Mouse (Mus musculus) brain, embryonic 14.5 days (tissue): ENCODE data around the gene T2. TPM values are rescaled to one million over a fixed set of nuclear protein-coding genes. Genes with fewer than 3 reads are reported as not detected.
A peak's percentile ranks its signal among the peaks of the same experiment; 100 is the strongest.

Experiments
- DNase-seq: peaks from one replicate; pipeline ENCODE4 v3.0.0-alpha.2; 2011; ENCODE audit warnings: low read depth
- CTCF ChIP-seq: fragments of 200-500 bp; IDR thresholded peaks from 2 replicates; pipeline ENCODE4 v1.5.1; 2012; ENCODE audit warnings: inconsistent platforms, mild to moderate bottlenecking, moderate library complexity, borderline replicate concordance; ENCODE audit not compliant: insufficient read depth, insufficient read length; ENCODE audit errors: extremely low read depth
- POLR2A ChIP-seq: fragments of 200-500 bp; IDR thresholded peaks from 2 replicates; pipeline ENCODE4 v1.6.1; 2012; ENCODE audit warnings: mild to moderate bottlenecking, inconsistent platforms, borderline replicate concordance; ENCODE audit not compliant: poor library complexity, insufficient read depth, insufficient read length, severe bottlenecking; ENCODE audit errors: extremely low read depth
- polyA plus RNA-seq: library from polyadenylated mRNA; depleted of rRNA; stranded (reverse); fragments of >200 nt; gene quantifications from 2 replicates; pipeline ENCODE4 v1.2.3, GENCODE M21; 2012; rRNA removed

Gene T2
- polyA plus RNA-seq, 1 experiment, result 0.81 TPM

GRCm38 (mm10) chr17:8455601-8456000, 99.8 kb downstream of the T2 start:
- DNase-seq, result no peak
- TF ChIP-seq CTCF (no peak), POLR2A (no peak)

DNA sequence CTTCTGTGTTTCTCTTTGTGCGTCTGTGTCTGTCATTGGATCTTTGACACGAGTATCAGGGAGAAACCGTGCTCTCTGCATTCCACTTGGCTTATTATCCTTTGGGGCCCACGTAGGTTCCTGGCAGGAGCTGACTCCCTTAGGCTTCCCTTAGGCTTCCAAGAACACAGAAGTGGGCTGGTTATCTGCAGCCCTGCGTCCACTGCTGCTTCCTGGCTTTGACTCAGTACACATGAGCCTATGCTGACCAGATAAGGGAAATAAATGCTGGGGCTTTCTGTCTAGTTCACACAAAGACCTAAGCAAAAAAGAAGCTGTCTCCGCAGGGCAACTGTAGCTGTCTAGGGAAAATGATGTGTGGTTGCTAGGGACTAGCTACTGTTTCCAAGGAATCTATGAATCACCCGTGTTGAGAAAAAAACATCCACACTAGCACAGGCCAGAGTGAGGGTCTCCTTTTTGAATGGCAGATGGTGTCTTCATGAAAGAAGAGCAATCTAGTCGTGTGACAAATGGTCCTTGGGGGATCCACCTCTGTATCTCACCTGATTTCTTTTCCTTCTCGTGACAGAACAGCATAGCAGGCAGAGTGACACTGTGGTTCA, 101.2 kb downstream of the T2 start:
- no peak for TF ChIP-seq POLR2A
- TF ChIP-seq CTCF, result no peak
- peak; percentile 68 for DNase-seq

DNA sequence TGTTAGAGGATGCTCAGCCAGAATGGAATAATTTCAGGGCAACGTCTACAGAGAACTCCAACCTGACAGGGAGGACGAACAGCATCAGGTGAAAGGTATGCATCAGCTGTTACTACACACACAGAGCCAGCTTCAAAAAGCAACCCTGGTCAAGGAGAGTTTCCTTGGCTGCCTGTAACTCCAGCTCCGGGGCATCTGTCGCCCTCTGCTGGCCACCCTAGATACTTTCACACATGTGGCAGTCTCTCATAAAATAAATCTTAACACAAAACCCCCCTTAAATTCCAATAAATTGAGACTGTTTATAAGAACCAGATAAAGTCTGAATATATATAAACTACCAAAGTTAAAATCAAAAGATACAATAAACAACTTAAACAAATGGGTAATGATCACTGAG, 105.8 kb downstream of the T2 start:
- peak; percentile 71 for DNase-seq
- TF ChIP-seq CTCF, result peak; percentile 86
- no peak for TF ChIP-seq POLR2A

DNA sequence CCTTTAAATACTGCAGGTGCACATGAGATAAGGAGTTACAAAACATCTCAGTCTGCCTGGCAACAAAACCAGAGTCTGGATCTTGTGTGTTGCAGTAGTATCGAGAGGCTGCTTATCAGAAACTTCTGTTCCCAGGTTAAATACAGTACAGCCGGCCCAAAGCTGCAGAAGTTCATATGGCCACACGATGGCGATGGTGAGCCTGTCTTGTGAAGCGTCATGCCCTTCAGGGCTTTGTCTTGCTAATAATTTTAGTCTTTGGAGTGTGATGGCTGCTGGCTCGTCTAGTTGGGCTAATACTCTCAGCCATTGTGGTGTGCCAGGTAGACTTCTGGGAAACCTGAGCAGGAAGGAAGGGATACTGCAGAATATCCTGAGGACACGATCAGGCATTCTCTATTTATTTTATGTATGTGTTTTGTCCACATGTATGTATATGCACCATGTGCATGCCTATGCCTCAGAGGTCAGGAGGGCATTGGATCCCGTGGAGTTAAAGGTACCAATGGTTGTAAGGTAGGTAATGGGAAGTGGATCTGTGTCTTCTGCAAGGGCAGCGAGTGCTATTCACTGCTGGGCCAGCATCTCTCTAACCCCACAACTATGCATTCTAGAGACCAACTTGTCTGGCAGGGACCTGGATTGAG, 107.8 kb downstream of the T2 start:
- TF ChIP-seq POLR2A (no peak), CTCF (peak; percentile 99)
- DNase-seq, result peak; percentile 92

DNA sequence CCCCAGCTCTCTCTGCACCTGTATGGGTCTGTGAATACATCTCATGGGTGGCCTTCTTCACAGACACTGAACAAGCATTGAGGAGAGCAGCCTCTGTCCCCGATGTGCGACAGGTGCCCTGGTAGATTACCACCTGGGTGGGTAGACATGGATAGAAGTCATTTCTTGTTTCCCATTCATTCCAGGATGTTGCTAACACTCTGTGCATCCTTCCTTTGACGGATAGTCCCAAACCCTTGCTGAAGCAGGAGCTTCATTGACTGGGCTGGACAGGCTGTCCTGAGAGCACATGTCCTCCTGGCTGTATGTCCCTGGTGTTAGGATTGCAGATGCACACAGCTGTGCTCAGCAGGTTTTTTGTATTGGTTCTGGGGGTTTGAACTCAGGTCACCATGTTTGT, 112.0 kb downstream of the T2 start:
- DNase-seq, result no peak
- TF ChIP-seq CTCF (no peak), POLR2A (no peak)

GRCm38 (mm10) chr17:8468716-8469344, 113.0 kb downstream of the T2 start:
- peak; percentile 86 for DNase-seq
- TF ChIP-seq POLR2A (no peak), CTCF (peak; percentile 96)

Other genes with a start within 250 kb of the T2 start
- gene Gm49673, start 208.2 kb upstream of the T2 start, polyA plus RNA-seq, result 0.24 and 0.90 TPM in 2 replicates
- gene Rnaset2a, start 207.9 kb upstream of the T2 start, polyA plus RNA-seq, result 14.4 and 16.0 TPM in 2 replicates
- 14.1 and 14.6 TPM in 2 replicates for gene Fgfr1op, start 190.5 kb upstream of the T2 start, polyA plus RNA-seq
- not detected in 2 replicates for gene Ccr6, start 119.9 kb upstream of the T2 start, polyA plus RNA-seq
- 141 and 162 TPM in 2 replicates for gene Mpc1, start 73.1 kb upstream of the T2 start, polyA plus RNA-seq
- gene Sft2d1, start 44.9 kb upstream of the T2 start, polyA plus RNA-seq, result 156 and 229 TPM in 2 replicates
- gene Prr18, start 18.5 kb upstream of the T2 start, polyA plus RNA-seq, result 21.3 and 29.3 TPM in 2 replicates
- 1.4 and 2.3 TPM in 2 replicates for gene T, start 78.4 kb downstream of the T2 start, polyA plus RNA-seq
- 33.0 and 33.4 TPM in 2 replicates for gene Pde10a, start 169.4 kb downstream of the T2 start, polyA plus RNA-seq
- gene Gm17087, start 211.0 kb downstream of the T2 start, polyA plus RNA-seq, result not detected in 2 replicates